Mouse (Mus musculus): ENCODE measurements at regions not wholly inside any gene's neighbourhood (a gene's known extent, or its start where the extent isn't known, plus 50 kb on each side); places are given as distances from the start of the nearest gene placed in this dataset.

- no peak for ATAC-seq (ENCODE audit: insufficient number of reproducible peaks, low FRiP score, low TSS enrichment, low read depth)
- 17% methylated on average over 5 of the region's 5 CpGs for WGBS
Observed at GRCm38 (mm10) chr1:130524744-130525143, 62.2 kb upstream of the Cd55 start.

GRCm38 (mm10) chr1:130517868-130518267, 55.3 kb upstream of the Cd55 start:
- no peaks in the 10 kb centered on the region for H3K9me3 ChIP-seq
- H3K4me2 ChIP-seq, result no peak overlapping the region
- H3K27ac ChIP-seq, result no peak overlapping the region
- H3K27me3 ChIP-seq, result no peaks in the 10 kb centered on the region
- peaks cover 6% of the 10 kb centered on the region; the same call in 1 of the 2 replicates for H3K4me1 ChIP-seq
- H3K4me3 ChIP-seq, result no peak overlapping the region
- 43% methylated on average over 5 of the region's 5 CpGs for WGBS
- ATAC-seq (ENCODE audit: insufficient number of reproducible peaks, low FRiP score, low TSS enrichment, low read depth), result no peak
- H3K36me3 ChIP-seq, result no peaks in the 10 kb centered on the region
- H3K9ac ChIP-seq, result no peak overlapping the region

More at GRCm38 (mm10) chr1:130524744-130525143, 62.2 kb upstream of the Cd55 start:
- H3K27me3 ChIP-seq, result no peaks in the 10 kb centered on the region
- no peaks in the 10 kb centered on the region for H3K4me1 ChIP-seq
- H3K9me3 ChIP-seq, result no peaks in the 10 kb centered on the region
- H3K27ac ChIP-seq, result no peak overlapping the region
- no peak overlapping the region for H3K4me2 ChIP-seq
- no peak overlapping the region for H3K4me3 ChIP-seq
- no peak overlapping the region for H3K9ac ChIP-seq
- no peaks in the 10 kb centered on the region for H3K36me3 ChIP-seq

GRCm38 (mm10) chr1:130516641-130517040, 54.1 kb upstream of the Cd55 start:
- ATAC-seq (ENCODE audit: insufficient number of reproducible peaks, low FRiP score, low TSS enrichment, low read depth), result no peak
- peaks cover 14% of the 10 kb centered on the region; the same call in 1 of the 2 replicates for H3K4me1 ChIP-seq
- H3K27me3 ChIP-seq, result no peaks in the 10 kb centered on the region
- no peaks in the 10 kb centered on the region for H3K9me3 ChIP-seq
- H3K4me2 ChIP-seq, result no peak overlapping the region
- no peaks in the 10 kb centered on the region for H3K36me3 ChIP-seq
- H3K4me3 ChIP-seq, result no peak overlapping the region
- WGBS, result 74% methylated on average over 6 of the region's 6 CpGs
- H3K9ac ChIP-seq, result no peak overlapping the region
- H3K27ac ChIP-seq, result no peak overlapping the region

DNA sequence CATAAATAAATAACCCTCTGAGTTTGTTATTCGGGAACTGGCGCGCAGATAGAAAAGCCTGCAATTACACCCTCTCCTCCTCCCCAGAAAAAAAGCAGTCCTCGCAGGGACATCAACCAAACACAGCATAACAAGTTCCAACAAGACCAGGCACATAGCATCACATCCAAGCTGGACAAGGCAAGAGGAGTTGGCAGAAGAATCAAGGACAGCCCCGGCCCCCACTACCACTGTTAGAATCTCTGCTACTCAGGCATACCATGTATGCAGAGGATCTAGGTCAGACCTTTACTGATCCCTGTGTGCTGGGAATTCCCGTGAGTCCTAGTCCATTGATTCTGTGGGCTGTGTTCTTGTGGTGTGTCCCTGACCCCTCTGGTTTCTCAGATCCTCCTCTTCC, 52.8 kb upstream of the Cd55 start:
- WGBS, result 52% methylated on average over 6 of the region's 6 CpGs
- H3K9me3 ChIP-seq, result no peaks in the 10 kb centered on the region
- no peaks in the 10 kb centered on the region for H3K36me3 ChIP-seq
- H3K9ac ChIP-seq, result no peak overlapping the region
- H3K4me1 ChIP-seq, result peaks cover 17% of the 10 kb centered on the region; the same call in 1 of the 2 replicates
- no peak overlapping the region for H3K4me2 ChIP-seq
- ATAC-seq (ENCODE audit: insufficient number of reproducible peaks, low FRiP score, low TSS enrichment, low read depth), result no peak
- no peak overlapping the region; the same call in 1 of the 2 replicates for H3K4me3 ChIP-seq
- no peaks in the 10 kb centered on the region for H3K27me3 ChIP-seq
- no peak overlapping the region for H3K27ac ChIP-seq

GRCm38 (mm10) chr1:130513482-130513881, 50.9 kb upstream of the Cd55 start:
- no peak for ATAC-seq (ENCODE audit: insufficient number of reproducible peaks, low FRiP score, low TSS enrichment, low read depth)
- 55% methylated on average over 1 of the region's 1 CpGs for WGBS
- H3K4me3 ChIP-seq, result no peak overlapping the region
- H3K27me3 ChIP-seq, result no peaks in the 10 kb centered on the region
- no peak overlapping the region for H3K27ac ChIP-seq
- H3K4me1 ChIP-seq, result peaks cover 22% of the 10 kb centered on the region
- no peaks in the 10 kb centered on the region for H3K36me3 ChIP-seq
- H3K9me3 ChIP-seq, result no peaks in the 10 kb centered on the region
- H3K4me2 ChIP-seq, result no peak overlapping the region
- no peak overlapping the region for H3K9ac ChIP-seq

DNA sequence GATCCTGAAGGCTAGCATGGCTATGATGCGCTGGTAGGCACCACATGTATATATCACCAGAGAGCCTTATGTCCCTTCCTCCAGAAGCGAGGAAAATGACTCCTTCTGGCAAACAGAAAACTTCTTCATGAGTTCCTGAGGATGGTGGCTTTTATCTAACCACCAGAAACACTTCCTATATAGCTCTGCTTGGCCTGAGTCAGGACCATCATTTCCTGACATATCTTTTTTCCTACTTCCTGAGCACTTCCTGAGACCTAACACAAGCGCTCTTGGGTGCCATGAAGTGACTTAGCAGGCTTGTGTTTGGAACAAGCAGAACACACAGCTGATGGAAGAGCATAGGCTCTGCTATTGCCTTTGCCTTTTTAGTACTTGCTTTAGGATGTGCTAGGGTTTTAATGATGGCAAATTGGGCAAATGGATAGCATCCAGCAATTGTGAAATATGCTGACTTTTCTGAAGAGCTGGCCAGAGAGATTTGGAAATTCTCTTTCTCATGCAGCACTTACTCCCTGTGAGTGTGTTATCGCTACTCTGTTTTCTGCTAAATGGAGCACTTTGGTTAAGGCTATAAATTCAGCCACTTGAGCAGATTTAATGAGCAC, 50.4 kb upstream of the Cd55 start:
- H3K9ac ChIP-seq, result no peak overlapping the region
- WGBS, result 65% methylated on average over 4 of the region's 4 CpGs
- H3K4me2 ChIP-seq, result no peak overlapping the region
- H3K9me3 ChIP-seq, result no peaks in the 10 kb centered on the region
- no peak overlapping the region for H3K4me3 ChIP-seq
- H3K27ac ChIP-seq, result peak overlapping the region; percentile 38; the same call in 1 of the 2 replicates
- no peaks in the 10 kb centered on the region for H3K27me3 ChIP-seq
- H3K4me1 ChIP-seq, result peaks cover 23% of the 10 kb centered on the region
- no peaks in the 10 kb centered on the region for H3K36me3 ChIP-seq
- no peak for ATAC-seq (ENCODE audit: insufficient number of reproducible peaks, low FRiP score, low TSS enrichment, low read depth)

All from limb, embryonic 15.5 days (tissue).